Mouse (Mus musculus) liver, embryonic 16.5 days (tissue): ENCODE data around the gene Tedc1. TPM values are rescaled to one million over a fixed set of nuclear protein-coding genes. Genes with fewer than 3 reads are reported as not detected.

Experiments
- ATAC-seq: fragments of 200-750 bp; cut with Nextera tagmentation; 2 replicates; pipeline ENCODE4 v1.8.0; 2017; ENCODE audit warnings: low read depth, mild to moderate bottlenecking, moderate number of reproducible peaks, moderate library complexity
- H3K27ac ChIP-seq: fragments of 300-500 bp; sonication (generic); 2 replicates; pipeline ENCODE4 v1.5.1; 2014; ENCODE audit warnings: mild to moderate bottlenecking, low read length
- H3K27me3 ChIP-seq: fragments of 300-500 bp; sonication (generic); 2 replicates; pipeline ENCODE4 v1.6.1; 2014; ENCODE audit warnings: low read depth, low read length, mixed read lengths; ENCODE audit not compliant: control insufficient read depth, insufficient read depth
- H3K36me3 ChIP-seq: fragments of 300-500 bp; sonication (generic); 2 replicates; pipeline ENCODE4 v1.6.1; 2014; ENCODE audit warnings: mild to moderate bottlenecking; ENCODE audit not compliant: control insufficient read depth, insufficient read depth
- H3K4me1 ChIP-seq: fragments of 300-500 bp; sonication (generic); 2 replicates; pipeline ENCODE4 v1.6.1; 2014; ENCODE audit warnings: low read depth, low read length, mixed read lengths; ENCODE audit not compliant: control insufficient read depth
- H3K4me2 ChIP-seq: fragments of 300-500 bp; sonication (generic); 2 replicates; pipeline ENCODE4 v1.6.1; 2014; ENCODE audit warnings: low read depth, low read length, mixed read lengths
- H3K4me3 ChIP-seq: fragments of 300-500 bp; sonication (generic); 2 replicates; pipeline ENCODE4 v1.5.1; 2014; ENCODE audit warnings: low read depth, mild to moderate bottlenecking, low read length
- H3K9ac ChIP-seq: fragments of 300-500 bp; sonication (generic); 2 replicates; pipeline ENCODE4 v1.6.1; 2014; ENCODE audit warnings: low read depth, low read length
- H3K9me3 ChIP-seq: fragments of 300-500 bp; sonication (generic); replicated peaks from 2 replicates; pipeline ENCODE4 v1.6.1; 2016; ENCODE audit warnings: low read length; ENCODE audit not compliant: control insufficient read depth
- WGBS: fragments of 180-500 bp; shearing (Covaris S2); extraction: QIAGEN DNeasy Blood & Tissue Kit; methylation state at CpG from one replicate; pipeline ENCODE4 v1.1.7; 2014; ENCODE audit not compliant: insufficient replicate concordance; 5-methylcytosine and 5-hydroxymethylcytosine counted together
- polyA plus RNA-seq: library from polyadenylated mRNA; unstranded; fragments of >200 nt; fragmentation: Nextera tagmentation; extraction: Ambion mirVana; gene quantifications from 2 replicates; pipeline ENCODE4 v1.2.1, GENCODE M21; 2015

Tedc1 gene
- polyA plus RNA-seq, 1 experiment from 2014 or later = 9.1 TPM

DNA sequence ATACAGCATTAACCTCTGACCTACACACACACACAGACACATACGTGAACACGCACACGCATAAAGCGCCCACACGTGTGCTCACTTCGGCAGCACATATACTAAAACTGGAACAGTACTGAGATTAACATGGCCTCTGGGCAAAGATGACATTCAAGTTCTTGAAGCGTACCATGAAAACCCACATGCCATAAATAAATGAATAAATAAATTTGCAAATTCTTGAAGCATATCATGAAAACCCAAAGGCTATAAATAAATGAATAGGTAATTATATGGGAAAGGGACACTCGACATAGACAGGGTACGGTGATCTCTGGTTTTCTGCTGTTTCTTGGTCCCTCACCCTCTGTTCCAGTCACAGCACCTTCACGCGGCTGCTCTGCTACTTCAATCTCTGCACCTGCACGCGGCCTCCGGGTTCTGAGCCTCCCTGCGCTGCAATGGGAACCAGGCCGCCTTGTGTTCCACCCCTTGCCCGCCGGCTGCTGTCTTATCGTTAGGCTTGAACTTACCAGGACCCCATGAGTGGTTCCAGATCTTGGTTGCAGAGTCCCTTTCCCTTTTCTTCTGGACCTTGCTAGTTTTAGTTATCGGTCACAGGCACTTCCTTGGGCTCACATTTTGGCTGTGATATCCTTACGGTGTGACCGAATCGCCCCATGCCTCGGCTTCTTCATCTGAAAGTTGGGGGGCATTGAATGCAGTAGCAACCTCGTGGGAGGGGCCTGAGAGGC, 58.0 kb downstream of the Tedc1 start:
- Histone ChIP-seq H3K4me2 (no peak overlapping the region), H3K27me3 (no peaks in the 10 kb centered on the region), H3K9ac (no peak overlapping the region), H3K27ac (no peak overlapping the region), H3K4me1 (no peaks in the 10 kb centered on the region), H3K4me3 (no peak overlapping the region), H3K9me3 (no peaks in the 10 kb centered on the region), H3K36me3 (no peaks in the 10 kb centered on the region)
- ATAC-seq = no peak
- WGBS = 76% methylated on average over 25 of the region's 25 CpGs

DNA sequence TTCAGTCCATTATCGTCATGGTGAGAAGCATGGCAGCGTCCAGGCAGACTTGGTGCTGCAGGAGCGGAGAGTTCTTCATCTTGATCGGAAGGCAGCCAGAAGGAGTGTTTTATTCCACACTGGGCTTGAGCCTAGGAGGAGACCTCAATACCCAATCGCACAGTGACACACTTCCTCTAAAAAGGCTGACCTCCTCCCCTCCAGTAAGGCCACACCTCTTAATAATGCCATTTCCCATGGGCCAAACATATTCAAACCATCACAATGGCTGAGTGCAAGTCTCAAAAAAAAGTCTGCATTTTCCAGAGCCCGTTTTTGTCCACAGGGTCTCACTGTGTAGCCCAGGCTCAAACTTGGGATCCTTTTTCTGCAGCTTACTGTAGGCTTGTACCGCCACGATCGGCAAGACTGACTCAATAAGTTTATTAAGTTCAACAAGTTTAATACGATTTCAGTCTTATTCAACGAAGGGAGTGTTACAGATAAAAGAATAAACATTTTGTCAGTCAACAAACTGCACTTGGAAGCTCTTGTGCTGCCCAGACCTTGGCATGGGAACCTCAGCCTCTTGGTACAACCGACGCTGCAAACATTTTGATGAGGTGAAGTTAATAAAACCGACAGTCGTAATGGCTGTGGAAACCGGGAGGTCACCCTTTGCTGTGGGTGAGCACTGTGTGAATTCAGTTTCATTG, 58.9 kb downstream of the Tedc1 start:
- H3K9me3 ChIP-seq = no peaks in the 10 kb centered on the region
- H3K4me3 ChIP-seq = no peak overlapping the region
- WGBS = 64% methylated on average over 16 of the region's 16 CpGs
- H3K9ac ChIP-seq = no peak overlapping the region
- H3K4me1 ChIP-seq = no peaks in the 10 kb centered on the region
- H3K36me3 ChIP-seq = no peaks in the 10 kb centered on the region
- no peak overlapping the region for H3K4me2 ChIP-seq
- H3K27ac ChIP-seq = no peak overlapping the region
- H3K27me3 ChIP-seq = no peaks in the 10 kb centered on the region
- ATAC-seq = no peak

Other genes starting within 250 kb of the Tedc1 start
- gene Jag2, start 226.6 kb upstream of the Tedc1 start, polyA plus RNA-seq = 0.21 and 0.34 TPM in 2 replicates
- 12.1 and 13.3 TPM in 2 replicates for gene Nudt14, start 214.3 kb upstream of the Tedc1 start, polyA plus RNA-seq
- gene Btbd6, start 179.9 kb upstream of the Tedc1 start, polyA plus RNA-seq = 4.5 and 4.9 TPM in 2 replicates
- 22.8 and 25.7 TPM in 2 replicates for gene Brf1, start 155.7 kb upstream of the Tedc1 start, polyA plus RNA-seq
- gene Pacs2, start 141.9 kb upstream of the Tedc1 start, polyA plus RNA-seq = 4.3 and 5.8 TPM in 2 replicates
- gene Tex22, start 81.9 kb upstream of the Tedc1 start, polyA plus RNA-seq = not detected in 2 replicates
- 3.4 and 3.5 TPM in 2 replicates for gene Mta1, start 58.1 kb upstream of the Tedc1 start, polyA plus RNA-seq
- gene Crip2, start 16.2 kb upstream of the Tedc1 start, polyA plus RNA-seq = 41.6 and 43.8 TPM in 2 replicates
- gene Crip1, start 10.1 kb upstream of the Tedc1 start, polyA plus RNA-seq = 97.4 and 102 TPM in 2 replicates
- gene Tmem121, start 29.5 kb downstream of the Tedc1 start, polyA plus RNA-seq = 0.36 and 0.39 TPM in 2 replicates